Mouse (Mus musculus) MEL-GATA-1-ER (cell line): ENCODE measurements around the gene Spsb2.
A peak's percentile ranks its signal among the peaks of the same experiment; 100 is the strongest.

Source experiments
- DNase-seq: peaks from one replicate; pipeline ENCODE4 v3.0.0-alpha.2; 2012; ENCODE audit warnings: low read depth; ENCODE audit errors: extremely low read depth

The Spsb2 gene

GRCm38 (mm10) chr6:124808358-124809012, at the start of gene Spsb2:
TSS of gene Spsb2 (plus strand) at chr6:124808661.
- no peak for DNase-seq

- DNase-seq, result no peak
Observed at GRCm38 (mm10) chr6:124758849-124759232, 49.6 kb upstream of the Spsb2 start.

GRCm38 (mm10) chr6:124759259-124759658, 49.2 kb upstream of the Spsb2 start:
- peak; percentile 73 for DNase-seq

- DNase-seq, result no peak
Observed at GRCm38 (mm10) chr6:124765951-124766350, 42.5 kb upstream of the Spsb2 start.

- no peak for DNase-seq
Observed at GRCm38 (mm10) chr6:124767536-124767919, 40.9 kb upstream of the Spsb2 start.

- DNase-seq, result peak; percentile 66
Observed at GRCm38 (mm10) chr6:124767920-124768703, 40.3 kb upstream of the Spsb2 start.

GRCm38 (mm10) chr6:124768704-124769044, 39.8 kb upstream of the Spsb2 start:
- DNase-seq, result peak; percentile 35

- peak; percentile 25 for DNase-seq
Observed at GRCm38 (mm10) chr6:124769101-124769765, 39.2 kb upstream of the Spsb2 start, which contains the start of gene Eno2. TSS of gene Eno2 (minus strand) at chr6:124769673.

- no peak for DNase-seq
Observed at GRCm38 (mm10) chr6:124770013-124770412, 38.4 kb upstream of the Spsb2 start.

- DNase-seq, result no peak
Observed at GRCm38 (mm10) chr6:124770511-124770910, 38.0 kb upstream of the Spsb2 start.

GRCm38 (mm10) chr6:124779222-124779983, 29.1 kb upstream of the Spsb2 start, which contains the start of gene Lrrc23:
TSS of gene Lrrc23 (minus strand) at chr6:124779727.
- no peak for DNase-seq

- no peak for DNase-seq
Observed at GRCm38 (mm10) chr6:124779984-124780416, 28.5 kb upstream of the Spsb2 start.

- DNase-seq, result no peak
Observed at GRCm38 (mm10) chr6:124780917-124781316, 27.5 kb upstream of the Spsb2 start.

- DNase-seq, result no peak
Observed at GRCm38 (mm10) chr6:124782436-124782835, 26.0 kb upstream of the Spsb2 start.

- DNase-seq, result no peak
Observed at GRCm38 (mm10) chr6:124786756-124787420, 21.6 kb upstream of the Spsb2 start.

GRCm38 (mm10) chr6:124787722-124788121, 20.7 kb upstream of the Spsb2 start:
- no peak for DNase-seq

- no peak for DNase-seq
Observed at GRCm38 (mm10) chr6:124789519-124789918, 18.9 kb upstream of the Spsb2 start.

GRCm38 (mm10) chr6:124790121-124790520, 18.3 kb upstream of the Spsb2 start:
- no peak for DNase-seq

GRCm38 (mm10) chr6:124791911-124792310, 16.6 kb upstream of the Spsb2 start:
- no peak for DNase-seq

- DNase-seq, result no peak
Observed at GRCm38 (mm10) chr6:124795781-124796180, 12.7 kb upstream of the Spsb2 start.

- no peak for DNase-seq
Observed at GRCm38 (mm10) chr6:124796200-124796599, 12.3 kb upstream of the Spsb2 start.
